Mouse (Mus musculus): Measurements from ENCODE around the gene Slamf9. TPM values are rescaled to one million over a fixed set of nuclear protein-coding genes. Genes with fewer than 3 reads are reported as not detected.

Slamf9 gene
- total and polyA plus RNA-seq, 2 experiments from 2014 or later: 0.20 to 0.38 TPM

GRCm38 (mm10) chr1:172432587-172432955 is 42.6 kb upstream of the Slamf9 start:
- Histone ChIP-seq H3K27me3 (ENCODE audit: insufficient read depth, low read length) (no peaks in the 10 kb centered on the region), H3K9me3 (ENCODE audit: low read length) (no peaks in the 10 kb centered on the region), H3K27ac (ENCODE audit: low read depth, low read length) (no peak overlapping the region), H3K36me3 (ENCODE audit: insufficient read depth, low read length) (no peaks in the 10 kb centered on the region), H3K4me2 (ENCODE audit: low read depth, low read length, poor library complexity, severe bottlenecking) (no peak overlapping the region), H3K4me1 (ENCODE audit: insufficient read depth, low read length) (no peaks in the 10 kb centered on the region), H3K4me3 (ENCODE audit: low read depth, low read length) (no peak overlapping the region), H3K9ac (replicated peaks; ENCODE audit: low read length, poor library complexity, severe bottlenecking) (no peak overlapping the region)
- ATAC-seq (ENCODE audit: low FRiP score) (no peak), DNase-seq (ENCODE audit: low spot score) (no peak)
- no peak for TF ChIP-seq CTCF (IDR thresholded peaks at IDR 0.05)
- 91% methylated on average over 3 of the region's 3 CpGs for WGBS

GRCm38 (mm10) chr1:172433012-172433850 is 41.9 kb upstream of the Slamf9 start:
- Histone ChIP-seq H3K27ac (ENCODE audit: low read depth, low read length) (no peak overlapping the region), H3K36me3 (ENCODE audit: insufficient read depth, low read length) (no peaks in the 10 kb centered on the region), H3K27me3 (ENCODE audit: insufficient read depth, low read length) (no peaks in the 10 kb centered on the region), H3K9me3 (ENCODE audit: low read length) (no peaks in the 10 kb centered on the region), H3K4me2 (ENCODE audit: low read depth, low read length, poor library complexity, severe bottlenecking) (no peak overlapping the region), H3K4me3 (ENCODE audit: low read depth, low read length) (no peak overlapping the region), H3K9ac (replicated peaks; ENCODE audit: low read length, poor library complexity, severe bottlenecking) (no peak overlapping the region), H3K4me1 (ENCODE audit: insufficient read depth, low read length) (no peaks in the 10 kb centered on the region)
- DNase-seq (ENCODE audit: low spot score) (no peak), ATAC-seq (ENCODE audit: low FRiP score) (no peak)
- no peak for TF ChIP-seq CTCF (IDR thresholded peaks at IDR 0.05)
- 92% methylated on average over 20 of the region's 20 CpGs for WGBS

- no peak overlapping the region for H3K27ac ChIP-seq (ENCODE audit: low read depth, low read length)
- no peaks in the 10 kb centered on the region for H3K36me3 ChIP-seq (ENCODE audit: insufficient read depth, low read length)
- DNase-seq (ENCODE audit: low spot score): no peak
- WGBS: 80% methylated on average over 4 of the region's 4 CpGs
- H3K9ac ChIP-seq (replicated peaks; ENCODE audit: low read length, poor library complexity, severe bottlenecking): no peak overlapping the region
- H3K4me2 ChIP-seq (ENCODE audit: low read depth, low read length, poor library complexity, severe bottlenecking): no peak overlapping the region
- no peak for TF ChIP-seq CTCF (IDR thresholded peaks at IDR 0.05)
- H3K4me3 ChIP-seq (ENCODE audit: low read depth, low read length): no peak overlapping the region
- H3K4me1 ChIP-seq (ENCODE audit: insufficient read depth, low read length): no peaks in the 10 kb centered on the region
- H3K9me3 ChIP-seq (ENCODE audit: low read length): no peaks in the 10 kb centered on the region
- no peak for ATAC-seq (ENCODE audit: low FRiP score)
- no peaks in the 10 kb centered on the region for H3K27me3 ChIP-seq (ENCODE audit: insufficient read depth, low read length)
Observed at GRCm38 (mm10) chr1:172433851-172434165, 41.4 kb upstream of the Slamf9 start.

GRCm38 (mm10) chr1:172436785-172437184 is 38.4 kb upstream of the Slamf9 start:
- H3K36me3 ChIP-seq (ENCODE audit: insufficient read depth, low read length): no peaks in the 10 kb centered on the region
- DNase-seq (ENCODE audit: low spot score) (no peak), ATAC-seq (ENCODE audit: low FRiP score) (no peak)
- 45% methylated on average over 6 of the region's 6 CpGs for WGBS
- H3K4me3 ChIP-seq (ENCODE audit: low read depth, low read length): no peak overlapping the region
- H3K4me1 ChIP-seq (ENCODE audit: insufficient read depth, low read length): no peaks in the 10 kb centered on the region
- no peak overlapping the region for H3K4me2 ChIP-seq (ENCODE audit: low read depth, low read length, poor library complexity, severe bottlenecking)
- H3K9me3 ChIP-seq (ENCODE audit: low read length): no peaks in the 10 kb centered on the region
- no peaks in the 10 kb centered on the region for H3K27me3 ChIP-seq (ENCODE audit: insufficient read depth, low read length)
- H3K27ac ChIP-seq (ENCODE audit: low read depth, low read length): no peak overlapping the region
- H3K9ac ChIP-seq (replicated peaks; ENCODE audit: low read length, poor library complexity, severe bottlenecking): no peak overlapping the region
- no peak for TF ChIP-seq CTCF (IDR thresholded peaks at IDR 0.05)

DNA sequence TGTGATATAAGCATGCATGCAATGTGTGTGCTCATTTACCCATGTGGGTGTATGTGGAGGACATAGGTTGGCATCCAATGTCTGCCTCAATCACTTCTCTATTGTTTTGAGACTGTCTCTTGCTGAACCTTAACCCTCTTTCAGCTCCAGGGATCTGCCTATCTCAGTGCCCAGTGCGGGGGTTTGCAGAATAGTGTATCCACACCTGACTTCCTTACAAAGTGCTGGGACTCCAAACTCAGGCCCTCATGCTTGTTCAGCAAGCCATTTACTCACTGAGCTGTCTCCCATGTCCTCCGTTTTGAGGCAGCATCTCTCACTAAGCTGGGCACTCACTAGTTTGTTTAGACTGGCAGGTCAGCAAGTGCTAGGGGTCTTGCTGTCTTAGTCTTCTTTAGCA is 36.5 kb upstream of the Slamf9 start:
- 92% methylated on average over 2 of the region's 2 CpGs for WGBS
- no peak for DNase-seq (ENCODE audit: low spot score)

GRCm38 (mm10) chr1:172440521-172440920 is 34.6 kb upstream of the Slamf9 start:
- ATAC-seq (ENCODE audit: low FRiP score): no peak
- Histone ChIP-seq H3K4me1 (ENCODE audit: insufficient read depth, low read length) (no peaks in the 10 kb centered on the region), H3K27me3 (ENCODE audit: insufficient read depth, low read length) (no peaks in the 10 kb centered on the region), H3K4me2 (ENCODE audit: low read depth, low read length, poor library complexity, severe bottlenecking) (no peak overlapping the region), H3K4me3 (ENCODE audit: low read depth, low read length) (no peak overlapping the region), H3K36me3 (ENCODE audit: insufficient read depth, low read length) (no peaks in the 10 kb centered on the region), H3K9ac (replicated peaks; ENCODE audit: low read length, poor library complexity, severe bottlenecking) (no peak overlapping the region), H3K9me3 (ENCODE audit: low read length) (no peaks in the 10 kb centered on the region), H3K27ac (ENCODE audit: low read depth, low read length) (no peak overlapping the region)
- DNase-seq (ENCODE audit: low spot score): no peak
- WGBS: 92% methylated on average over 3 of the region's 3 CpGs
- TF ChIP-seq CTCF (IDR thresholded peaks at IDR 0.05): no peak

More for the DNA sequence above, 36.5 kb upstream of the Slamf9 start:
- no peak overlapping the region for H3K9ac ChIP-seq (replicated peaks; ENCODE audit: low read length, poor library complexity, severe bottlenecking)
- no peak overlapping the region for H3K27ac ChIP-seq (ENCODE audit: low read depth, low read length)
- no peaks in the 10 kb centered on the region for H3K27me3 ChIP-seq (ENCODE audit: insufficient read depth, low read length)
- no peak overlapping the region for H3K4me2 ChIP-seq (ENCODE audit: low read depth, low read length, poor library complexity, severe bottlenecking)
- no peak for TF ChIP-seq CTCF (IDR thresholded peaks at IDR 0.05)
- no peaks in the 10 kb centered on the region for H3K9me3 ChIP-seq (ENCODE audit: low read length)
- no peaks in the 10 kb centered on the region for H3K36me3 ChIP-seq (ENCODE audit: insufficient read depth, low read length)
- H3K4me1 ChIP-seq (ENCODE audit: insufficient read depth, low read length): no peaks in the 10 kb centered on the region
- no peak for ATAC-seq (ENCODE audit: low FRiP score)
- H3K4me3 ChIP-seq (ENCODE audit: low read depth, low read length): no peak overlapping the region
